In the genomic region with DNA sequence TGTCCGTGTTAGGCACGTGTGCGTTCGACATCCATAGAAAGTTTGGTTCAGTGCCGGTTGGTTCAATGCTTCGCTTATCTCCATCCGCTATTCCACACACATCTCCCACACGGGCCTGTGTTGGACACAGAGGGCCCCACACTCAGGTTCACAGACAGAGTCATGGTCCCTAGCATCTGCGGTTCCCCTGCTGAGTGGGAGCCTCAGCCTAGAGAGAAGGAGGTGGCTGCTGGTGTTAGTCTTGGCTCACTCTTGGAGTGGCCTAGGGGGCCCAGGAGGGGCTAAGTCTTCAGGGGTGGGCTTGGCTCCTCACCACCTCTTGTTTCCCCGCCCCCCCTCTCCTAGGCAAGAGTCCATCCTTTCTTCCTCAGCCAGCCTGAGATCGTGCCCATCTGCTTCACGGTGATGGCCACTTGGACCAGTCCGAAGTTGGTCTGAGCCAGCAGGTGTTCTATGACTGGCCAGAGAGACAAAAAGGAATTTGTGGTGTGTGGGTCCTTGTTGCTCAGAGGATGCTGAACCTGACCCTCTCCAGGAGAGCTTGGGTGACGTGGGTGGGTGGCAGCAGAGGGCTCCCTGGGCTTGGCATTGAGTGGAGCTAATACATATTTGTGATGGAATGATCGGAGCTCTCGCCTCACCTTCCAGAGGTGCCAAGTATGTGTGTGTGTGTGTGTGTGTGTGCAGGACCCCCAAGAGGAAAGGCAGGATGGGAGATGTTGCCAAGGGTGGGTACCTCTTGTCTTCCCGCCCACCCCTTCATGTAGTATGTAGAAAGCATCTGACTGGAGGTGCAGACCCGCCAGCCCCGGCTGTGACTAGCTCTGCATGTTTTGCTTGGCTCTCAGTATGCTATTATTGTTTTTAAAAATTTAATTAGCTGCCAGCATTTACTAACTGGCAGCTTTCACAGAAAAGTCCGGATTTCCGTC, we compare ENCODE assay signal across 8 mouse cellular contexts. TPM values are rescaled to one million over a fixed set of nuclear protein-coding genes. Genes with fewer than 3 reads are reported as not detected.
DNase-seq lines count a peak whose midpoint lies in the region; ATAC-seq lines count a peak whose summit lies in the region.

No protein-coding gene starts in this region.

- WGBS in kidney, embryonic 16.5 days = 55% methylated on average over 21 of the region's 21 CpGs
- WGBS in embryonic facial prominence, embryonic 11.5 days = 57% methylated on average over 21 of the region's 21 CpGs
- 53% methylated on average over 21 of the region's 21 CpGs for WGBS in hindbrain, embryonic 15.5 days
- WGBS in midbrain, embryonic 16.5 days = 64% methylated on average over 21 of the region's 21 CpGs

- H3K4me1 ChIP-seq in kidney, embryonic 16.5 days (ENCODE audit: insufficient read depth, low read length) = peaks cover 17% of the 10 kb centered on the region
- peaks cover 5% of the 10 kb centered on the region for H3K4me1 ChIP-seq in embryonic facial prominence, embryonic 11.5 days (ENCODE audit: control insufficient read depth, insufficient read depth, low read length)
- peaks cover 24% of the 10 kb centered on the region for H3K4me1 ChIP-seq in hindbrain, embryonic 15.5 days (replicated peaks)
- peaks cover 6% of the 10 kb centered on the region; the same call in 1 of the 2 replicates for H3K4me1 ChIP-seq in midbrain, embryonic 16.5 days (ENCODE audit: control insufficient read depth, insufficient read depth, low read length)

- H3K36me3 ChIP-seq in kidney, embryonic 16.5 days (ENCODE audit: insufficient read depth, low read length) = no peaks in the 10 kb centered on the region
- H3K36me3 ChIP-seq in embryonic facial prominence, embryonic 11.5 days (replicated peaks; ENCODE audit: control insufficient read depth, insufficient read depth, low read depth, low read length) = no peaks in the 10 kb centered on the region
- H3K36me3 ChIP-seq in hindbrain, embryonic 15.5 days = no peaks in the 10 kb centered on the region
- H3K36me3 ChIP-seq in midbrain, embryonic 16.5 days (ENCODE audit: control insufficient read depth, insufficient read depth, low read length) = no peaks in the 10 kb centered on the region

- no peaks in the 10 kb centered on the region for H3K9me3 ChIP-seq in kidney, embryonic 16.5 days (ENCODE audit: low read length)
- no peaks in the 10 kb centered on the region for H3K9me3 ChIP-seq in embryonic facial prominence, embryonic 11.5 days (replicated peaks; ENCODE audit: control insufficient read depth, low read length)
- no peaks in the 10 kb centered on the region for H3K9me3 ChIP-seq in hindbrain, embryonic 15.5 days
- no peaks in the 10 kb centered on the region for H3K9me3 ChIP-seq in midbrain, embryonic 16.5 days (replicated peaks; ENCODE audit: control insufficient read depth, low read length, poor library complexity, severe bottlenecking)

- ATAC-seq in kidney, embryonic 16.5 days (ENCODE audit: low FRiP score, low TSS enrichment) = no peak
- ATAC-seq in embryonic facial prominence, embryonic 11.5 days (replicated peaks; ENCODE audit: insufficient number of reproducible peaks, low FRiP score, low TSS enrichment, low read depth) = 0 out of 2 replicates have a peak, but pooled peaks have one; percentile 13
- ATAC-seq in hindbrain, embryonic 15.5 days (ENCODE audit: low FRiP score, low read depth) = no peak
- peak; percentile 23; the same call in 1 of the 2 replicates for ATAC-seq in midbrain, embryonic 16.5 days
- ATAC-seq in activated CD4-positive, CD25-positive, alpha-beta regulatory T cell, adult 4 months = no peak

- no peak overlapping the region for H3K27ac ChIP-seq in kidney, embryonic 16.5 days (ENCODE audit: low read length)
- H3K27ac ChIP-seq in embryonic facial prominence, embryonic 11.5 days (replicated peaks; ENCODE audit: low read depth, low read length) = peak overlapping the region; percentile 28; the same call in 1 of the 2 replicates
- H3K27ac ChIP-seq in hindbrain, embryonic 15.5 days (replicated peaks) = no peak overlapping the region
- H3K27ac ChIP-seq in midbrain, embryonic 16.5 days (ENCODE audit: low read length) = no peak overlapping the region

- no peak overlapping the region for H3K9ac ChIP-seq in kidney, embryonic 16.5 days (replicated peaks; ENCODE audit: low read length)
- H3K9ac ChIP-seq in embryonic facial prominence, embryonic 11.5 days (replicated peaks; ENCODE audit: low read length) = peak overlapping the region; percentile 72
- H3K9ac ChIP-seq in hindbrain, embryonic 15.5 days = 0 out of 2 replicates have a peak overlapping the region, but pooled peaks have one; percentile 14
- peak overlapping the region; percentile 58; the same call in 1 of the 2 replicates for H3K9ac ChIP-seq in midbrain, embryonic 16.5 days (ENCODE audit: low read depth, low read length)

- H3K27me3 ChIP-seq in kidney, embryonic 16.5 days (ENCODE audit: insufficient read depth, low read length) = peaks cover 9% of the 10 kb centered on the region
- H3K27me3 ChIP-seq in embryonic facial prominence, embryonic 11.5 days (ENCODE audit: control insufficient read depth, insufficient read depth, low read length) = no peaks in the 10 kb centered on the region
- H3K27me3 ChIP-seq in hindbrain, embryonic 15.5 days = 0 out of 2 replicates have a peak, but pooled peaks cover 10% of the 10 kb centered on the region
- H3K27me3 ChIP-seq in midbrain, embryonic 16.5 days (ENCODE audit: control insufficient read depth, insufficient read depth, low read depth, low read length) = peaks cover 7% of the 10 kb centered on the region

- peak overlapping the region; percentile 46 for H3K4me3 ChIP-seq in kidney, embryonic 16.5 days (ENCODE audit: low read length)
- peak overlapping the region; percentile 46 for H3K4me3 ChIP-seq in embryonic facial prominence, embryonic 11.5 days (ENCODE audit: low read depth, low read length)
- H3K4me3 ChIP-seq in hindbrain, embryonic 15.5 days = peak overlapping the region; percentile 34
- H3K4me3 ChIP-seq in midbrain, embryonic 16.5 days (ENCODE audit: low read depth, low read length) = no peak overlapping the region; the same call in 1 of the 2 replicates

- H3K4me2 ChIP-seq in kidney, embryonic 16.5 days (replicated peaks; ENCODE audit: low read depth, low read length) = peak overlapping the region; percentile 64
- H3K4me2 ChIP-seq in embryonic facial prominence, embryonic 11.5 days (ENCODE audit: low read depth, low read length) = peak overlapping the region; percentile 72
- H3K4me2 ChIP-seq in hindbrain, embryonic 15.5 days = peak overlapping the region; percentile 60
- peak overlapping the region; percentile 72 for H3K4me2 ChIP-seq in midbrain, embryonic 16.5 days (ENCODE audit: low read length)

- DNase-seq in kidney, adult 9 months = no peak
- no peak for DNase-seq in embryonic facial prominence, embryonic 11.5 days (ENCODE audit: low spot score)
- DNase-seq in right cerebral cortex, adult 2 months (ENCODE audit: low spot score in 2 of 2) = no peak
- no peak for DNase-seq in embryo, embryonic 11 days

RNA-seq across cellular contexts. Expression of gene Fbln2, which starts 1.3 kb away (rescaled TPM):
- polyA plus RNA-seq in kidney, embryonic 16.5 days (2015; fragmentation: Nextera tagmentation; extraction: Ambion mirVana) = 39.8 and 43.8 TPM in 2 replicates
- polyA plus RNA-seq in embryonic facial prominence, embryonic 11.5 days (2014; fragmentation: Nextera tagmentation; extraction: Ambion mirVana) = 61.9 and 76.6 TPM in 2 replicates
- 28.7 and 29.0 TPM in 2 replicates for polyA plus RNA-seq in hindbrain, embryonic 15.5 days (2015; fragmentation: Nextera tagmentation; extraction: Ambion mirVana)
- 11.9 and 12.5 TPM in 2 replicates for polyA plus RNA-seq in midbrain, embryonic 16.5 days (2015; fragmentation: Nextera tagmentation; extraction: Ambion mirVana)
- polyA plus RNA-seq in activated CD4-positive, CD25-positive, alpha-beta regulatory T cell, adult 4 months (2017; shearing (Covaris generic)) = under 1 TPM in 1 of 2 experiments, not detected in 1; 0.48 TPM

RNA-seq across cellular contexts. Expression of gene Hdac11, which starts 57.1 kb away (rescaled TPM):
- polyA plus RNA-seq in kidney, embryonic 16.5 days (2015; fragmentation: Nextera tagmentation; extraction: Ambion mirVana) = 15.5 and 15.7 TPM in 2 replicates
- 11.0 TPM in 2 replicates for polyA plus RNA-seq in embryonic facial prominence, embryonic 11.5 days (2014; fragmentation: Nextera tagmentation; extraction: Ambion mirVana)
- polyA plus RNA-seq in hindbrain, embryonic 15.5 days (2015; fragmentation: Nextera tagmentation; extraction: Ambion mirVana) = 43.4 and 44.4 TPM in 2 replicates
- polyA plus RNA-seq in midbrain, embryonic 16.5 days (2015; fragmentation: Nextera tagmentation; extraction: Ambion mirVana) = 48.0 and 56.3 TPM in 2 replicates
- polyA plus RNA-seq in activated CD4-positive, CD25-positive, alpha-beta regulatory T cell, adult 4 months (2017; shearing (Covaris generic)) = 1 to 10 TPM in 1 of 2 experiments, under 1 TPM in 1; 0.54 to 1.3 TPM

Comparison
In these comparisons a context has a peak if more than half of its experiments do, and no peak if none do; other contexts are left out.
1. ATAC-seq: peak in embryonic facial prominence, embryonic 11.5 days (single experiment) and midbrain, embryonic 16.5 days (single experiment); none in kidney, embryonic 16.5 days (single experiment), hindbrain, embryonic 15.5 days (single experiment) and activated CD4-positive, CD25-positive, alpha-beta regulatory T cell, adult 4 months (single experiment).
2. Peak in every context shown above with its lines, with median percentiles within 50 percentile points of each other: H3K4me2 ChIP-seq.